Mouse (Mus musculus) spleen, postnatal 10 days (tissue): ENCODE results near the gene Olfr111.
"Not testable (repeated sequence)": the region's sequence is repeated elsewhere in the genome, so short reads cannot be mapped to it uniquely, and the experiment has no call there.

Experiments used
- DNase-seq, 2 experiments: peaks; one replicate each; pipeline ENCODE4 v3.0.0; 2021 to 2022; ENCODE audit warnings: low spot score in 2 of 2

Olfr111 gene

DNA sequence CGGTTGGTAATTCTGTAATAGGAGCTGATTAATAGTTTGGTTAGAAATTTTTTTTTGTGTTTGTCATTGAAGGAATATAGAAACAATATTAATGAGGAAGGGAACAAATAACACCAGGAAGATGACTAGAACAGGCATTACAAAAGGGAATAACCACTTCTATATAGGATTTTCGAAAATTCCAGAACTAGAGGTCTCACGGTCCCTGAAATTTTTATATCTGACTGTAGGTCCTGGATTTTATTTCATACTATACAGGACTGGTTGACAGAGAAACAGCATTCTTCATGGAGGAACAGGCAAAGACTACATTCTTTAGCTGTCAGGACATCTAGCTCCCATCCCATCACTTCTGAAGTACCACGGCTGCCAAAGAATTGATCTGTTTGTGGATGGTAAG, at the start of gene Olfr111:
Olfr111 (plus strand) TSS at position 301 of the 400 bp plus-strand sequence.
- no peak for DNase-seq

DNA sequence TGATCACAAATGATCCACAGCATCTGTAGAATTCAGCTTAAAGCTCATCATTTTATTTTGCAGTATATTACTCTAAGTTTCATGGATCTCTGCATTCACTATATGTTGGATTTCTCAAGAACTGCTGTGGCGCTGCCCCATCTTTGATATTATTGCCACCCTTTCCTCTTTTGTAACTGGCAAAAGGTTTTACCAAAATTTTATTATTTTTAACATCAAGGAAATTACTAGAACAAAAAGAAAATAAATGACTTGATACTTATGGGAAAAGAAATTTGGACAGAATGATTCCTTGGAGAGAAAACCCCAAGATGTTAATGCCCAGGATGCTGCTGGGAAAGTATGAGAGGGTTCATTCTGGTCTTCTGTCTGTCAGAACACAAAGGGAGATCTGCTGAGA, 49.2 kb upstream of the Olfr111 start, which contains the start of gene Olfr109:
Olfr109 (plus strand) TSS at position 301 of the 400 bp plus-strand sequence.
- no peak for DNase-seq

DNA sequence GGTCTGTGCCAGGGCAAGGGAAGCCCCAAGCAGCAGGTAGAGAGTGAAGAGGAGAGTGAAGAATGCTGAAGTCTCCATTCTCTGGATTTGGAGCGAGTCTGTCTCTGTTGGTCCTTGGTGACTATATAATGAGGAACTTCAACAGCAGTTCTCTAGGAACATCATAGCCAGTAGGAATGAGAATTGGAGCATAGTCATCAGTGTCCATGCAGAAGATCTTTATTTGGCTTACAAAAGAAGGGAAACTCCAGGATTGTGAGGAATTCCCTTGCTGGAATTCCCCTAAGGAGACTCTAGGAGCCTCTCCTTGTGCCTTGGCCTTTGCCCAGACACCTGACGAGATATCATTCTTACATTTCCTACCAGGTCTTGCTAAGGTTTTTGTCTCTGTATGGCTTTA, 24.4 kb upstream of the Olfr111 start, which contains the start of gene H2-M2:
H2-M2 (minus strand) TSS at position 101 of the 400 bp plus-strand sequence.
- no peak for DNase-seq

DNA sequence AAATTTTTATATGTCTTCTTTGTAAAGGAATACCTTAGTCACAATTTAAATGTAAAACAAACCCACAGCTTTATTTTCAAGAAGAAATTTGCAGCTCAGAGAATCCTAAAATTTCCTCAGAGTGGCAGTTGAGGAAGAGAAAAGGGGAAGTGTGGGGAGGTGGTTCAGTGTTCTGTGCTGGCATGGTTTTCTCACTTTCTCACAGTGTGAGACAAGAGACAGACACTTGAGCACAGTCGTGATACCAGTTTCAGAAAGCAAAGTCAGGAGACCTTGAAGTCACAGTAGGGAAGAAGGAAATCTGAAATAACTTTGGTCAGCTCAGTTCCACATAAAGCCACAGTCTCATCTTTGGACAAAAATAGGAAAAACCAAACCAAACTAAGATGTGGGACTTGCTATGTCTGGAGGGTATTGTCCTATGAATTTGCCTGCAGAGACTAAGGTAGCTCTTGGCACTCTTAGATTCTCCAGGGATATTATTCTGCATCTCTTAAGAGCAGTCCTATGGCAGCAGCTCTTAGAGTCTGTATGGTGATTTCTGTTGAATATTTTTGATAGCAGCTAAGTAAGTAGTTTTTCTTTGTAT, 15.8 kb upstream of the Olfr111 start, which contains the start of gene Olfr110:
Olfr110 (plus strand) TSS at position 539 of the 589 bp plus-strand sequence.
- no peak for DNase-seq

DNA sequence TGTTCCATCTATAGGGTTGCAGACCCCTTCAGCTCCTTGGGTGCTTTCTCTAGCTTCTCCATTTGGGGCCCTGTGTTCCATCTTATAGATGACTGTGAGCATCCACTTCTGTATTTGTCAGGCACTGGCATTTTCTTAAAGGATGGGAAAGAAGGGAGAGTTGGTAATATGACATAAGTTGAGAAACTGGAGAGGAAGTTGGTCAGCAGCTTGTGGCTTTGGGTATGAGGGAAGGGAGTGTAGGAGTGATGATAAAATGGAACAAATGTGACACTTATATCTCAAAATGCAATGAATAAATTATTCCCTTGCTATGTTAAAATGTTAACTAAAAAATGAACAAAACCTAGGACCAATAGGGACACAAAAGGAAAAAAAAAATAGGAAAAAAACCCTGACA, 16.8 kb downstream of the Olfr111 start:
- DNase-seq = not testable (repeated sequence)

DNA sequence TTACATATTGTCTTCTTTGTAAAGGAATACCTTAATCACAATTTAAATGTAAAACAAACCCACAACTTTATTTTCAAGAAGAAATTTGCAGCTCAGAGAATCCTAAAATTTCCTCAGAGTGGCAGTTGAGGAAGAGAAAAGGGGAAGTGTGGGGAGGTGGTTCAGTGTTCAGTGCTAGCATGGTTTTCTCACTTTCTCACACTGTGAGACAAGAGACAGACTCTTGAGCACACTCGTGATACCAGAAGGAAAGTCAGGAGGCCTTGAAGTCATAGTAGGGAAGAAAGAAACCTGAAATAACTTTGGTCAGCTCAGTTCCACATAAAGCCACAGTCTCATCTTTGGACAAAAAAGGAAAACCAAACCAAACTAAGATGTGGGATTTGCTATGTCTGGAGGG, 17.6 kb downstream of the Olfr111 start:
- not testable (repeated sequence) for DNase-seq

DNA sequence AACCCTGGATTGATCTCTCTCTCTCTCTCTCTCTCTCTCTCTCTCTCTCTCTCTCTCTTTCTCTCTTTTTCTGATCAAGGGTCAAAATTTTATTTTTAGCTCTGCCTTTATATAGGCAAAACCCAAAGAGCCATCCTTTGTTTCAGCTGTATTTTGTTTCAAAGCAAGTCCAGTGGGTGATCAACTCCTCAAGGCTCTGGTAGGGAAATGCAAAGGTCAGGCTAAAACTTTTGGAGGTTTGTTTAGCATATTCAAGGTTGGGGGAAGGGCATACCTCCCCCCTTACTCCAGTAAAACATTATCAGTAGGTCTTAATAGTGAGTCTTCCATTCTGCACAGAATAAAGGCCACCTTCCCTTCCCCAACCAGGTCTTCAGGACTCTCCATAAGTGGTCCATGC, 27.3 kb downstream of the Olfr111 start:
- DNase-seq = no peak

DNA sequence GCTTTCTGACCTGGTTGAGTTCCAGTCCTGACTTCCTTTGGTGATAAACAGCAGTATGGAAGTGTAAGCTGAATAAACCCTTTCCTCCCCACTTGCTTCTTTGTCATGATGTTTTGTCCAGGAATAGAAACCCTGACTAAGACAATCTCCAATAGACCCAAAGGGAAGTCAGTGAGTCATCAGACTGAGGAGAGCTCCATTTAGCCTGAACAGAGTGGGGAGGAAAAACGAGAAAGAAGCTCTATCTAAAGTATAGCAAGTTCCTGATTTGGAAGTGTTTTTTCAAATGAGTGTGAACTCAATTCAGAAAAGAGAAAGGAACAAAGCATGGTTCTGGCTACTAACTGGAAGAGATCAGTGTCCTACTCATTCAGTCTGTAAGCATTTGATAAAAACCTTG, 30.6 kb downstream of the Olfr111 start:
- DNase-seq = not testable (repeated sequence)

DNA sequence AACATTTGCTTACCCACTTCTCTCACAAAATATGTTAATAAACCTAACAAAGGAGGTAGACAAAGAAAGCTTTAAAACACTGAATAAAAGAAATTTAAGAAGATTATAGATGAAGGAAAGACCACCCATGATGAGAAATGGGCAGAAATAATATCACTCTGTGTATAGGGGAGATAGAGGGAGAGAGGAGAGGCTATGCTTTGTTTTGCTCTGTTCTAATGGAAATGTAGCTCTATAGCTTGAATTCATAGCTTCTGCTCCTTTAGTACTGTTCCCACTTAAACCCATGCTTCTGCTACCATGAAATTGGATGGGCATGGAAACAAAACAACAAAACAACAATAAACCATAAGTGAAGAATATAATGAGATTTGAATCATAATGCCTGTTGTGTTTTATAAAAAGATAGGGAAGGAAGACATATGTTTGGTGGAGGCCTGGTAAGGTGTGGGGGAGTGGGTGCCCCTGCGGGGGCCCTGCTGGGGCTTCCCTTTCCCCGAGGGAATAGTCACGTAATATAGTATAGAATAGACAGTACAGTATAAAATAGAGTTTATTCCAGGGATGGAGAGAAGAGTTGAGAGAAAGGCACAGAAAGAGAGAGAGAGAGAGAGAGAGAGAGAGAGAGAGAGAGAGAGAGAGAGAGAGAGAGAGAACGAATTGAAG, 33.8 kb downstream of the Olfr111 start:
- no peak for DNase-seq

DNA sequence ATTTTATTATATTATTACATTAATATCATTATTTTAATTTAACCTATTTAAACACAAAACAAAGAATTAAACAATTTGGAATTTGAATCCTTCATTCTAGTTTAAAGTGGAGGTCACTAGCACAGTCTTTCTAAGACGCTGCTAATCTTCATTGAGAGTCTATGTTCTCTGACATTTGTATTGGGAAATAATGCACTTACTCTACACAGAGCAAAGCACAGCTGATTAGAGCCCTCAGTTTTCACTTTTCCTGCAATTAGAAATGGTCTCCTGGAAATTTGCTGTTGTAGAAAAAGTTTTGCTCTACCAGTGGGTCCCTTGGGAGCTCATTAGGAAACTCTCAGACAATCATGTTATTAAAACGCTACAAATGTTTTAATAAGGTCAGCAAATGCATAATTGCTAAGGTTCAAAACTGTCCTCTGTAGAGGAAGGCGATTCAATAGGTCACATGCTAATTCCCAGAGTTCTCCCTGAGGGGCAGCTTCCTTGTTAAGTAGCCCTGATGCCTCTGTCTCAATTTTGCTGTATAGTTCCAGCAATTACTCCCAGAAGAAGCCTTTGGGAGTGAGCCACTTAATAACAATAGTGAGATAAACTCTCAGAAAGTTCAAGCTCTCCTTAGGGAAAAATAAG, 36.1 kb downstream of the Olfr111 start:
- no peak for DNase-seq

DNA sequence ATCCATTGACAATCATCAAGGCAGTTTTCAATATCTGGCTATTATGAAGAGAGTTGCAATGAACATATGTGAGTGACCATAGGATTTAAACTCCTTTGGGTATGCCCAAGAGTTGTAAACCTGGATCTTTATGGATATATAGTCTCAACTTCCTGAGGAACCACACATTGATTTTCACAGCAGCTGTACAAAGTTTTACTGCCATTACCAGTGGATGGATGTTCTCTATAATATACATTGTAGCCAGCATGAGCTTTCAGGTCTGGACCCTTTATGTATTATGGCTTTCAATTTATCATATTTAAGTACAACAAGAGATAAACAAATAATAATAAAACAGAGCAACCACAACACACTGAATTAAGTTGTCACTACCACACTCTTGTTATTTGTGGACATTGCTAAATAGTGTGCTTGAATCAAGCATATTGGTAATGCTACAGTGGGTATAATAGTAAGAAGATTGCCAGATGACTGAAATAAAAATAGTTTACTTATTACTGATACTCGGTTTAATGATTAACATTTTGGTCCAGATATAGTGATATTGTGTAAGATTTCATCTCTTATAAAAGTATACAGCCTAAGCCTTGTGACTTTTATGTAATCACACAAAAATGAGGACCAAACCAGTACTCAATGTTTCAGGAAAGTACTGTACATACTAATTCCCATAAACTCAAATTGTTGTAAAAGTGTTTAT, 51.2 kb downstream of the Olfr111 start:
- no peak for DNase-seq

DNA sequence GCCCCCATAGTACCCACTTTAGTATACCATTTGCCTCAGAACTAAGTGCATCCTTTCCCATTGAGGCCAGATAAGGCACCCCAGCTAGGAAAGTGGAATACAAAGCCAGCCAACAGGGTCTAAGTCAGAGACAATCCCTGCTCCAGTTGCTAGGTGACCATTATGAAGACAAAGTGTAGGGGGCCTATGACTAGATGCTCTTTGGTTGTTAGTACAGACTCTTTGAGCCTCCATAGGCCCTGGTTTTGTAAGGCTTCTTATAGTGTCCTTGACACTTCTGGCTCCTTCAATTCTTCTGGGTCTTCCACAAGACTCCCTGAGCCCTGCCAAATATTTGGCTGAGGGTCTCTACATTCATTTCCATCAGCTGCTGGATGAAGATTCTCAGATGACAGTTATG, 61.5 kb downstream of the Olfr111 start, which contains the start of gene Olfr112:
Olfr112 (minus strand) TSS at position 101 of the 400 bp plus-strand sequence.
- DNase-seq = no peak

DNA sequence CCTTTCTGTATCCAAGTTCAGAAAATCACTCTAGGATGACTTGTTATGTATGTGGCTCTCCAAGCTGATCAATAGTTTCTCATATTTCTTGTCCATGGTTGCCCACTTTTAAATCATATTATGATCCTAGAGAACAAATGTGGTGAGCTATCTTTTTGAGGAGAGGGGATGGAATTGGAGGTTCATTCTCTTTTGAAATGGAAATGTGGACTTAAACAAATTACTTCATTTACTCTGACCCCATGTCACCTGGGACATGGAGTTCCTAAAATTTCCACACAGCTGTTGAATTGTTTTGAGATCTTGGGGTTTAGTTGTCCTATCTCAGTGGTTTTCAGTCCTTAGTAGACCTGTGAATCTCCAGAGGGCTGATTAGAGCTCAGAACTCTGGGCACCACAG, 69.7 kb downstream of the Olfr111 start, which contains the start of gene Olfr113:
Olfr113 (minus strand) TSS at position 101 of the 400 bp plus-strand sequence.
- DNase-seq = no peak
